ENCODE assay signal across 8 mouse cellular contexts in genomic region chr10:112002544-112003215, GRCm38 (mm10). TPM values are rescaled to one million over a fixed set of nuclear protein-coding genes. Genes with fewer than 3 reads are reported as not detected.
DNase-seq lines count a peak whose midpoint lies in the region; ATAC-seq lines count a peak whose summit lies in the region.

TSS of gene Glipr1 (minus strand) at chr10:112002631.

- H3K9ac ChIP-seq in kidney, embryonic 14.5 days (ENCODE audit: low read depth, low read length) = no peak within 1 kb of the TSS
- no peak within 1 kb of the TSS for H3K9ac ChIP-seq in forebrain, embryonic 11.5 days (ENCODE audit: low read length)

- no peak within 1 kb of the TSS for H3K27ac ChIP-seq in kidney, embryonic 14.5 days (ENCODE audit: low read depth, low read length)
- no peak within 1 kb of the TSS for H3K27ac ChIP-seq in forebrain, embryonic 11.5 days (ENCODE audit: low read depth, low read length)

- H3K27me3 ChIP-seq in kidney, embryonic 14.5 days (ENCODE audit: control insufficient read depth, insufficient read depth, low read length) = no peaks in the 10 kb centered on the region
- no peaks in the 10 kb centered on the region for H3K27me3 ChIP-seq in megakaryocyte, embryonic 14.5 days (replicated peaks)
- H3K27me3 ChIP-seq in forebrain, embryonic 11.5 days (ENCODE audit: control insufficient read depth, insufficient read depth, low read length) = no peaks in the 10 kb centered on the region

- no peaks in the 10 kb centered on the region for H3K4me1 ChIP-seq in kidney, embryonic 14.5 days (ENCODE audit: control insufficient read depth, insufficient read depth, low read length)
- peaks cover 51% of the 10 kb centered on the region for H3K4me1 ChIP-seq in megakaryocyte, embryonic 14.5 days
- no peaks in the 10 kb centered on the region for H3K4me1 ChIP-seq in forebrain, embryonic 11.5 days (replicated peaks; ENCODE audit: control insufficient read depth, insufficient read depth, low read length)

- no peaks in the 10 kb centered on the region for H3K9me3 ChIP-seq in kidney, embryonic 14.5 days (ENCODE audit: control insufficient read depth, low read length)
- no peaks in the 10 kb centered on the region for H3K9me3 ChIP-seq in megakaryocyte, embryonic 14.5 days
- no peaks in the 10 kb centered on the region for H3K9me3 ChIP-seq in forebrain, embryonic 11.5 days (ENCODE audit: control insufficient read depth, low read length)

- peak; percentile 14 for DNase-seq in kidney, adult 18-20 months
- DNase-seq in kidney, postnatal 10 days = peak; percentile 18
- DNase-seq in thymus, postnatal 14 days = peak; percentile 58
- no peak for DNase-seq in forebrain, embryonic 11.5 days (ENCODE audit: low spot score)
- DNase-seq in cerebellum, adult 9-10 months = no peak
- no peak for DNase-seq in testis, postnatal 14 days (ENCODE audit: low spot score)

- 66% methylated on average over 9 of the region's 9 CpGs for WGBS in kidney, embryonic 14.5 days
- 77% methylated on average over 9 of the region's 9 CpGs for WGBS in forebrain, embryonic 11.5 days

- no peaks in the 10 kb centered on the region for H3K36me3 ChIP-seq in kidney, embryonic 14.5 days (ENCODE audit: control insufficient read depth, insufficient read depth, low read length)
- H3K36me3 ChIP-seq in megakaryocyte, embryonic 14.5 days (replicated peaks; ENCODE audit: low read length) = no peaks in the 10 kb centered on the region
- no peaks in the 10 kb centered on the region for H3K36me3 ChIP-seq in forebrain, embryonic 11.5 days (ENCODE audit: control insufficient read depth, insufficient read depth, low read length)

- no peak within 1 kb of the TSS for H3K4me2 ChIP-seq in kidney, embryonic 14.5 days (replicated peaks; ENCODE audit: low read depth, low read length)
- no peak within 1 kb of the TSS for H3K4me2 ChIP-seq in forebrain, embryonic 11.5 days (ENCODE audit: low read depth, low read length, severe bottlenecking)

- no peak within 1 kb of the TSS for H3K4me3 ChIP-seq in kidney, embryonic 14.5 days (ENCODE audit: low read length)
- peak within 1 kb of the TSS; percentile 85 for H3K4me3 ChIP-seq in megakaryocyte, embryonic 14.5 days (replicated peaks)
- no peak within 1 kb of the TSS for H3K4me3 ChIP-seq in forebrain, embryonic 11.5 days (ENCODE audit: low read depth, low read length)

- no peak for ATAC-seq in kidney, embryonic 14.5 days (ENCODE audit: low FRiP score, low TSS enrichment)
- ATAC-seq in forebrain, embryonic 11.5 days (replicated peaks; ENCODE audit: low FRiP score) = no peak

RNA-seq across cellular contexts. Expression of gene Glipr1, which starts in this region (rescaled TPM):
- 0.99 and 1.3 TPM in 2 replicates for polyA plus RNA-seq in kidney, embryonic 14.5 days (2014; fragmentation: Nextera tagmentation; extraction: Ambion mirVana)
- 2.8 and 4.5 TPM in 2 replicates for polyA plus RNA-seq in megakaryocyte, embryonic 14.5 days (2012; ENCODE audit: insufficient read depth, low replicate concordance)
- 0.31 and 1.6 TPM in 2 replicates for polyA plus RNA-seq in forebrain, embryonic 11.5 days (2014; fragmentation: Nextera tagmentation; extraction: Ambion mirVana)

Comparison
In these comparisons a context has a peak if more than half of its experiments do, and no peak if none do; other contexts are left out.
1. DNase-seq: peak in kidney, adult 18-20 months (single experiment), kidney, postnatal 10 days (single experiment) and thymus, postnatal 14 days (single experiment); none in forebrain, embryonic 11.5 days (single experiment), cerebellum, adult 9-10 months (single experiment) and testis, postnatal 14 days (single experiment).